Mouse (Mus musculus) layer of hippocampus, postnatal 36 days (tissue): ENCODE results near the gene V1rd19. TPM values are rescaled to one million over a fixed set of nuclear protein-coding genes. Genes with fewer than 3 reads are reported as not detected.
"Not testable (repeated sequence)": the region's sequence is repeated elsewhere in the genome, so short reads cannot be mapped to it uniquely, and the experiment has no call there.

Experiments
- DNase-seq, 2 experiments: peaks; one replicate each; pipeline ENCODE4 v3.0.0; 2022
- total RNA-seq, 2 experiments: library from RNA; stranded (reverse); gene quantifications; 2 replicates each; pipeline ENCODE4 v1.2.3; 2021

The V1rd19 gene
- not detected for total RNA-seq

- no peak for DNase-seq
Observed at GRCm38 (mm10) chr7:24001391-24001790, at the start of gene V1rd19. V1rd19 (plus strand) TSS chr7:24001691.

DNA sequence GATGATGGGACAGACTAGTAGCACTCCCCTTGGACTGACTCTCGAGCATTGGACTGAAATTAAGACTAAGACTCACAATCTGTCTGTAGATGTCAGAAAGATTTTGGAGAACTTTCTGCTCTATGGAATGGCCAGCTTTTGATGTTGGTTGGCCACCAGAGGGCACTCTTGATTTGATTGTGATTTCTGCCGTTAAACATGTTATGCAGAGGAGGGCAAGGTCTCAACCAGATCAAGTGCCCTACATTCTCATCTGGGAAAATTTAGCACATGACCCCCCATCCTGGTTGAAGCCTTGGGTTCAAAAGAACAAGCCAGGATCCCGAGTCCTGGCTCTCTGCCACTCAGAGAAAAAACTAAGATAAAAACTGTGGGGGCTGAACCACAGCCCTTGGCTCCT, 33.4 kb upstream of the V1rd19 start:
- peak in 1 of 2 experiments; percentile 1 for DNase-seq

DNA sequence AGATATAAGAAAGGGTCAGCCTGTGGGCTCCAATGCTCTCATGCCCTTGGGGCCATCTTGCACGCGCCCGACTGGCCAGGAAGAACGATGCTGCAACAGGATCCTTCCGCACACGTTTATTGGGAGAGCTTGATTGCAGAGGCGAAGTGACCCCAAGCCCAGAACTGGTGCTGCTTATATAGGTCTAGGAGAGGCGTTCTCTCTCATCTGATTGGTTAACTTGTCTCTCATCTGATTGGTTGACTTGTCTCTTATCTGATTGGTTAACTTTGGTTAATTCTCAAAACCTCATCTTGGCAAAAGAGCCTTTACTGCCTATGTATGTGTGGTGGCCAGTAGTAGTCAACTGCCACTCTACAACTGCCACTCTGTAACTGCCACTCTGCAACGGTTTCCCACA, 27.2 kb upstream of the V1rd19 start, which contains the start of gene Vmn1r181:
TSS of gene Vmn1r181 (plus strand) at position 301 of the 400 bp plus-strand sequence.
- not testable (repeated sequence) for DNase-seq

- no peak for DNase-seq
Observed at GRCm38 (mm10) chr7:24052660-24053304, 51.3 kb downstream of the V1rd19 start, which contains the start of gene Vmn1r183. Vmn1r183 (plus strand) TSS chr7:24053254.

Other genes starting within 250 kb of the V1rd19 start
- not detected for gene Vmn1r174, start 249.4 kb upstream of the V1rd19 start, total RNA-seq
- not detected for gene Vmn1r175, start 191.0 kb upstream of the V1rd19 start, total RNA-seq
- gene Vmn1r176, start 164.3 kb upstream of the V1rd19 start, total RNA-seq, result not detected
- gene Vmn1r177, start 135.2 kb upstream of the V1rd19 start, total RNA-seq, result not detected
- gene Vmn1r178, start 109.7 kb upstream of the V1rd19 start, total RNA-seq, result not detected
- not detected for gene Vmn1r179, start 74.7 kb upstream of the V1rd19 start, total RNA-seq
- not detected for gene Vmn1r180, start 51.1 kb upstream of the V1rd19 start, total RNA-seq
- gene Vmn1r181, start 27.1 kb upstream of the V1rd19 start, total RNA-seq, result not detected
- gene Vmn1r183, start 51.6 kb downstream of the V1rd19 start, total RNA-seq, result not detected
- 10 to 100 TPM; 43.3 to 44.5 TPM for gene Zfp180, start 80.2 kb downstream of the V1rd19 start, total RNA-seq
- 10 to 100 TPM; 12.1 to 12.3 TPM for gene Zfp112, start 110.6 kb downstream of the V1rd19 start, total RNA-seq
- gene Zfp235, start 132.5 kb downstream of the V1rd19 start, total RNA-seq, result 10 to 100 TPM; 22.0 to 23.0 TPM
- gene Zfp114, start 173.4 kb downstream of the V1rd19 start, total RNA-seq, result 1 to 10 TPM; 3.3 to 3.9 TPM
- gene Zfp111, start 209.8 kb downstream of the V1rd19 start, total RNA-seq, result 10 to 100 TPM; 13.7 to 14.7 TPM
- 10 to 100 TPM in 1 of 2 experiments, 1 to 10 TPM in 1; 8.8 to 10.4 TPM for gene Zfp109, start 235.9 kb downstream of the V1rd19 start, total RNA-seq